Mouse (Mus musculus) midbrain, embryonic 11.5 days (tissue): ENCODE results near the gene Stk38l. TPM values are rescaled to one million over a fixed set of nuclear protein-coding genes. Genes with fewer than 3 reads are reported as not detected.

Source experiments
- ATAC-seq: fragments of 200-750 bp; cut with Nextera tagmentation; 2 replicates; pipeline ENCODE4 v1.8.0; 2017; ENCODE audit warnings: moderate TSS enrichment, moderate library complexity; ENCODE audit not compliant: low FRiP score
- DNase-seq: peaks from one replicate; pipeline ENCODE4 v3.0.0; 2015; ENCODE audit warnings: low spot score; ENCODE audit errors: missing footprints
- H3K27ac ChIP-seq: fragments of 300-500 bp; sonication (generic); 2 replicates; pipeline ENCODE4 v1.5.1; 2014; ENCODE audit warnings: low read depth, low read length
- H3K27me3 ChIP-seq: fragments of 300-500 bp; sonication (generic); 2 replicates; pipeline ENCODE4 v1.6.1; 2014; ENCODE audit warnings: mild to moderate bottlenecking, low read length, moderate library complexity, mixed read lengths; ENCODE audit not compliant: control insufficient read depth, insufficient read depth
- H3K36me3 ChIP-seq: fragments of 300-500 bp; sonication (generic); 2 replicates; pipeline ENCODE4 v1.6.1; 2014; ENCODE audit warnings: mild to moderate bottlenecking, low read length, moderate library complexity, mixed read lengths; ENCODE audit not compliant: control insufficient read depth, insufficient read depth
- H3K4me1 ChIP-seq: fragments of 300-500 bp; sonication (generic); 2 replicates; pipeline ENCODE4 v1.6.1; 2014; ENCODE audit warnings: low read length; ENCODE audit not compliant: control insufficient read depth, insufficient read depth
- H3K4me2 ChIP-seq: fragments of 300-500 bp; sonication (generic); 2 replicates; pipeline ENCODE4 v1.6.1; 2014; ENCODE audit warnings: mild to moderate bottlenecking, moderate library complexity
- H3K4me3 ChIP-seq: fragments of 300-500 bp; sonication (generic); 2 replicates; pipeline ENCODE4 v1.5.1; 2014; ENCODE audit warnings: low read depth, low read length
- H3K9ac ChIP-seq: fragments of 300-500 bp; sonication (generic); 2 replicates; pipeline ENCODE4 v1.6.1; 2014; ENCODE audit warnings: low read length
- H3K9me3 ChIP-seq: fragments of 300-500 bp; sonication (generic); 2 replicates; pipeline ENCODE4 v1.6.1; 2016; ENCODE audit warnings: low read length; ENCODE audit not compliant: control insufficient read depth
- WGBS: fragments of 180-500 bp; shearing (Covaris S2); extraction: QIAGEN DNeasy Blood & Tissue Kit; methylation state at CpG from one replicate; pipeline ENCODE4 v1.1.7; 2014; 5-methylcytosine and 5-hydroxymethylcytosine counted together
- polyA plus RNA-seq: library from polyadenylated mRNA; unstranded; fragments of >200 nt; fragmentation: Nextera tagmentation; extraction: Ambion mirVana; gene quantifications from 2 replicates; pipeline ENCODE4 v1.2.1, GENCODE M21; 2014

Gene Stk38l
- polyA plus RNA-seq, 1 experiment from 2014 or later = 20.4 TPM

- H3K4me2 ChIP-seq = no peak overlapping the region
- 99% methylated on average over 2 of the region's 2 CpGs for WGBS
- no peaks in the 10 kb centered on the region for H3K27me3 ChIP-seq
- H3K9ac ChIP-seq = no peak overlapping the region
- DNase-seq = no peak
- H3K27ac ChIP-seq = no peak overlapping the region
- no peak overlapping the region for H3K4me3 ChIP-seq
- ATAC-seq = no peak
- H3K9me3 ChIP-seq = no peaks in the 10 kb centered on the region
- H3K36me3 ChIP-seq = no peaks in the 10 kb centered on the region
- no peaks in the 10 kb centered on the region for H3K4me1 ChIP-seq
Observed at GRCm38 (mm10) chr6:146759027-146759426, 34.2 kb downstream of the Stk38l start.

GRCm38 (mm10) chr6:146760022-146760421 lies 35.2 kb downstream of the Stk38l start:
- DNase-seq = no peak
- H3K4me1 ChIP-seq = no peaks in the 10 kb centered on the region
- H3K4me3 ChIP-seq = no peak overlapping the region
- ATAC-seq = no peak
- no peaks in the 10 kb centered on the region for H3K9me3 ChIP-seq
- H3K36me3 ChIP-seq = no peaks in the 10 kb centered on the region
- no peaks in the 10 kb centered on the region for H3K27me3 ChIP-seq
- 96% methylated on average over 2 of the region's 2 CpGs for WGBS
- H3K27ac ChIP-seq = no peak overlapping the region
- H3K4me2 ChIP-seq = no peak overlapping the region
- no peak overlapping the region for H3K9ac ChIP-seq

DNA sequence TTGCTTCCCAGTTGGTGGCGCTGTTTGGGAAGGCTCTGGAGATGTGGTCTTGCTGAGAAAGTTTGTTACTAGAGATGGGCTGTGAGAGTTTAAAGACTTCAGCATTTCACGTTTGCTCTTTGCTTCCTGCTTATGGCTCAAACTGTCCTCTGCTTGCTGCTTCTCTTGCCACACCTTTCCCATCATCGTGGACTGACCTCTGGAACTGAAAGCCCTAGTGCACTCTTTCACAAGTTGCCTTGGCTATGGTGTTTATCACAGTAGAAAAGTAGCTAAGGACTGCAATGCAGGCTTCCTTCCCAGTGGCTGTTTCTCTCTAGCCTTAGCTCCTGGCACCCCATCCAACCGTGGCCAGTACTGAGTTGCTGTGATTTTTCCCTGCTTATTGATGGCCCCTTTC lies 35.9 kb downstream of the Stk38l start:
- H3K27me3 ChIP-seq = no peaks in the 10 kb centered on the region
- H3K27ac ChIP-seq = no peak overlapping the region
- ATAC-seq = no peak
- no peak overlapping the region for H3K4me2 ChIP-seq
- H3K4me3 ChIP-seq = no peak overlapping the region
- H3K9me3 ChIP-seq = no peaks in the 10 kb centered on the region
- 74% methylated on average over 4 of the region's 4 CpGs for WGBS
- H3K36me3 ChIP-seq = no peaks in the 10 kb centered on the region
- no peak overlapping the region for H3K9ac ChIP-seq
- H3K4me1 ChIP-seq = no peaks in the 10 kb centered on the region
- no peak for DNase-seq

DNA sequence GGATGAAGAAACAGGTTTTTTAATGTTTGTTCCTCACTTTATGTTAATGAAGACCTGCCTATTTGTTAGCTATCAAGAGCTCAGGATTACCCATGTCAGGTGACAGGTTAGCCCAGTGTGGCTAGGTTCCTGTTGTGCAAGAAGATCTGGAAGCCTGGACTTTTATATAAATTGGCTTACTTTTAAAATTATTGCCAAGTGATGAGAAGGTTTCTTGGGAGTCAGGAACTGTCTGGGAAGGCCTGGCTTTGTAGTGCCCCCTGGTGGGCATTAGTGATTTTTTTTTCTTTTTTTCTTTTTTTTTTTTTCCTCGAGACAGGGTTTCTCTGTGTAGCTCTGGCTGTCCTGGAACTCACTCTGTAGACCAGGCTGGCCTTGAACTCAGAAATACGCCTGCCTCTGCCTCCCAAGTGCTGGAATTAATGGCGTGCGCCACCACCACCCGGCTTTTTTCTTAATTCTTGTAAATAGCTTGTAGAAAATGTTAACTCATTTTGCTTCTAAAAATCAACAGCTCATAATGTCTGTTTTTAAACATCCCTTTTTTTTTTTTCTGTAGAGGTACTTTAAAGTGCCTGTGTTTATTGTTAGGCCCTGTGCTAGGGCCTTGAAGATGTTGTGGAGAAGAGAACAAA lies 37.6 kb downstream of the Stk38l start:
- DNase-seq = peak; percentile 92
- H3K9me3 ChIP-seq = no peaks in the 10 kb centered on the region
- no peak overlapping the region for H3K4me3 ChIP-seq
- H3K4me2 ChIP-seq = no peak overlapping the region
- H3K27me3 ChIP-seq = no peaks in the 10 kb centered on the region
- H3K4me1 ChIP-seq = no peaks in the 10 kb centered on the region
- WGBS = 63% methylated on average over 5 of the region's 5 CpGs
- no peak overlapping the region for H3K9ac ChIP-seq
- no peak for ATAC-seq
- no peaks in the 10 kb centered on the region for H3K36me3 ChIP-seq
- H3K27ac ChIP-seq = no peak overlapping the region

GRCm38 (mm10) chr6:146764593-146764992 lies 39.8 kb downstream of the Stk38l start:
- Histone ChIP-seq H3K9ac (no peak overlapping the region), H3K4me3 (no peak overlapping the region), H3K4me1 (no peaks in the 10 kb centered on the region), H3K9me3 (no peaks in the 10 kb centered on the region), H3K4me2 (no peak overlapping the region), H3K36me3 (no peaks in the 10 kb centered on the region; the same call in 1 of the 2 replicates), H3K27me3 (no peaks in the 10 kb centered on the region), H3K27ac (no peak overlapping the region)
- DNase-seq (no peak), ATAC-seq (no peak)
- WGBS = 88% methylated on average over 2 of the region's 2 CpGs

GRCm38 (mm10) chr6:146765270-146765669 lies 40.5 kb downstream of the Stk38l start:
- Histone ChIP-seq H3K9me3 (no peaks in the 10 kb centered on the region), H3K27me3 (no peaks in the 10 kb centered on the region), H3K9ac (no peak overlapping the region), H3K4me3 (no peak overlapping the region), H3K4me2 (no peak overlapping the region), H3K36me3 (no peaks in the 10 kb centered on the region; the same call in 1 of the 2 replicates), H3K27ac (no peak overlapping the region), H3K4me1 (no peaks in the 10 kb centered on the region)
- DNase-seq = no peak
- WGBS = 90% methylated on average over 4 of the region's 4 CpGs
- ATAC-seq = no peak

- H3K9ac ChIP-seq = no peak overlapping the region
- no peak overlapping the region for H3K27ac ChIP-seq
- ATAC-seq = no peak
- H3K36me3 ChIP-seq = no peaks in the 10 kb centered on the region; the same call in 1 of the 2 replicates
- no peaks in the 10 kb centered on the region for H3K27me3 ChIP-seq
- H3K4me2 ChIP-seq = no peak overlapping the region
- WGBS = 89% methylated on average over 10 of the region's 10 CpGs
- H3K4me1 ChIP-seq = no peaks in the 10 kb centered on the region
- peak; percentile 19 for DNase-seq
- no peaks in the 10 kb centered on the region for H3K9me3 ChIP-seq
- H3K4me3 ChIP-seq = no peak overlapping the region
Observed at GRCm38 (mm10) chr6:146768813-146769404, 44.1 kb downstream of the Stk38l start.

DNA sequence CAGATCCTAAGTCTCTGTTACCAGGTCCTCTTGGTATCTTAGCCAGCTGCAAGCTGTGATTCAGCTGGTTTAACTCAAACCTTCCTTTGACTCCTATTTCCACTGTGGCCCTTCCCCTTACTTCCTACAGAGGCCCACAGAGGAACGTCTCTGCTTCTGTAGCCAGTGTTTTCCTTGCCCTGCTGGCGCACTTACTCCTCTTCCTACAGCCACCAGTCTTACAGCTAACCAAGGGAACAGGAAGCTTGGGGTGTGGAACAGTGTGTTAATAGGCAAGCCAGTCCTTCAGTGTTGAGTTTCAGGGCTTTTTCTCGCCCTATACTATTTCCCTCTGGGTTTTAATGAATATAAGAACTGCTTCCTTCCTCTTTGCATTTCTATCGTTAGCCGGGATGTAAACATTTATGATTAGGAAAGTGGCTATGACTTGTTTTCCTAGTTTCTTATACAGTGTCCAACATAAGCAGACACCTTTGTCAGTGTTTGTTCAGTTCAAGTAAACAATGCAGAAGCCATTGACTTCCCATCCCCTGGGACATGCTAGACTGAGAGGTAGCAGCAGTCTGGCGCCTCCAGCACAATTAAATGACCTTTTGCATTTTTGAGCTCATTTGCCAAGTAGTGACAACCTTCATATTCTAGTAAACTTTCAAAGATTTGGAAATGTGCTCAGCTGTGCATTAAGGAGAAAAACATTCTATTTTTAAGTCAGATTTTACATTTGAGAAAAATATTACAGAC lies 45.4 kb downstream of the Stk38l start:
- Histone ChIP-seq H3K4me2 (no peak overlapping the region), H3K9ac (no peak overlapping the region), H3K4me1 (no peaks in the 10 kb centered on the region), H3K36me3 (no peaks in the 10 kb centered on the region; the same call in 1 of the 2 replicates), H3K4me3 (no peak overlapping the region), H3K27ac (no peak overlapping the region), H3K9me3 (no peaks in the 10 kb centered on the region), H3K27me3 (no peaks in the 10 kb centered on the region)
- DNase-seq (peak; percentile 45), ATAC-seq (no peak)
- WGBS = 74% methylated on average over 6 of the region's 6 CpGs

GRCm38 (mm10) chr6:146770808-146771207 lies 46.0 kb downstream of the Stk38l start:
- DNase-seq (peak; percentile 14), ATAC-seq (no peak)
- Histone ChIP-seq H3K27me3 (no peaks in the 10 kb centered on the region), H3K4me1 (no peaks in the 10 kb centered on the region), H3K9me3 (no peaks in the 10 kb centered on the region), H3K9ac (no peak overlapping the region), H3K4me3 (no peak overlapping the region), H3K4me2 (no peak overlapping the region), H3K27ac (no peak overlapping the region), H3K36me3 (no peaks in the 10 kb centered on the region; the same call in 1 of the 2 replicates)
- 87% methylated on average over 5 of the region's 5 CpGs for WGBS
